Mouse (Mus musculus) brain, embryonic 14.5 days (tissue): ENCODE results near the gene Ugt1a2.

ENCODE experiments used
- CTCF ChIP-seq: fragments of 200-500 bp; IDR thresholded peaks from 2 replicates; pipeline ENCODE4 v1.5.1; 2012; ENCODE audit warnings: inconsistent platforms, mild to moderate bottlenecking, moderate library complexity, borderline replicate concordance; ENCODE audit not compliant: insufficient read depth, insufficient read length; ENCODE audit errors: extremely low read depth
- POLR2A ChIP-seq: fragments of 200-500 bp; IDR thresholded peaks from 2 replicates; pipeline ENCODE4 v1.6.1; 2012; ENCODE audit warnings: mild to moderate bottlenecking, inconsistent platforms, borderline replicate concordance; ENCODE audit not compliant: poor library complexity, insufficient read depth, insufficient read length, severe bottlenecking; ENCODE audit errors: extremely low read depth

DNA sequence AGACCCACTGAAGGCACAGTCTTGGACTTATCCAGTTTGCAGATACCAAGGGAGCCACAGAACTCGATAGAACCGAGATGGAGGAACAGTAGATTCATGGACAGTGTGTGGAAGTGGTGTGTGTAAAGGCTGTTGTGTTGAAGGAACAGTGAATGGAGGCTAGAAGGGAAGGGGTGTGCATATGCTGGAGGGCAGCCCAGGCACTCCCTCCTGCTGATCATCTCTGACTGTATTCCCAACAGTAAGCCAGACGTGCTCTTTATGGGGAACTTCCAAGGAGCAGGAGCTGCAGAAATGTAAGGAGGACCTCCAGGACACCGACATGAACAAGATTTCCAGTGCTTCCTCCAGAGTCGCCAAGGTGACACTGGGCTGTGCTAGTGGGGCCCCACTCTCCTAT, 49.6 kb downstream of the Ugt1a2 start:
- no peak for TF ChIP-seq POLR2A
- TF ChIP-seq CTCF: no peak
